Mouse (Mus musculus) liver, embryonic 16.5 days (tissue): Measurements from ENCODE around the gene Syne2. TPM values are rescaled to one million over a fixed set of nuclear protein-coding genes. Genes with fewer than 3 reads are reported as not detected.

Source experiments
- ATAC-seq: fragments of 200-750 bp; cut with Nextera tagmentation; 2 replicates; pipeline ENCODE4 v1.8.0; 2017; ENCODE audit warnings: low read depth, mild to moderate bottlenecking, moderate number of reproducible peaks, moderate library complexity
- H3K27ac ChIP-seq: fragments of 300-500 bp; sonication (generic); 2 replicates; pipeline ENCODE4 v1.5.1; 2014; ENCODE audit warnings: mild to moderate bottlenecking, low read length
- H3K27me3 ChIP-seq: fragments of 300-500 bp; sonication (generic); 2 replicates; pipeline ENCODE4 v1.6.1; 2014; ENCODE audit warnings: low read depth, low read length, mixed read lengths; ENCODE audit not compliant: control insufficient read depth, insufficient read depth
- H3K36me3 ChIP-seq: fragments of 300-500 bp; sonication (generic); 2 replicates; pipeline ENCODE4 v1.6.1; 2014; ENCODE audit warnings: mild to moderate bottlenecking; ENCODE audit not compliant: control insufficient read depth, insufficient read depth
- H3K4me1 ChIP-seq: fragments of 300-500 bp; sonication (generic); 2 replicates; pipeline ENCODE4 v1.6.1; 2014; ENCODE audit warnings: low read depth, low read length, mixed read lengths; ENCODE audit not compliant: control insufficient read depth
- H3K4me2 ChIP-seq: fragments of 300-500 bp; sonication (generic); 2 replicates; pipeline ENCODE4 v1.6.1; 2014; ENCODE audit warnings: low read depth, low read length, mixed read lengths
- H3K4me3 ChIP-seq: fragments of 300-500 bp; sonication (generic); 2 replicates; pipeline ENCODE4 v1.5.1; 2014; ENCODE audit warnings: low read depth, mild to moderate bottlenecking, low read length
- H3K9ac ChIP-seq: fragments of 300-500 bp; sonication (generic); 2 replicates; pipeline ENCODE4 v1.6.1; 2014; ENCODE audit warnings: low read depth, low read length
- H3K9me3 ChIP-seq: fragments of 300-500 bp; sonication (generic); replicated peaks from 2 replicates; pipeline ENCODE4 v1.6.1; 2016; ENCODE audit warnings: low read length; ENCODE audit not compliant: control insufficient read depth
- WGBS: fragments of 180-500 bp; shearing (Covaris S2); extraction: QIAGEN DNeasy Blood & Tissue Kit; methylation state at CpG from one replicate; pipeline ENCODE4 v1.1.7; 2014; ENCODE audit not compliant: insufficient replicate concordance; 5-methylcytosine and 5-hydroxymethylcytosine counted together
- polyA plus RNA-seq: library from polyadenylated mRNA; unstranded; fragments of >200 nt; fragmentation: Nextera tagmentation; extraction: Ambion mirVana; gene quantifications from 2 replicates; pipeline ENCODE4 v1.2.1, GENCODE M21; 2015

The Syne2 gene
- polyA plus RNA-seq, 1 experiment from 2014 or later: 6.1 TPM

- Histone ChIP-seq H3K27me3 (no peaks in the 10 kb centered on the region), H3K9ac (no peak overlapping the region), H3K4me3 (no peak overlapping the region), H3K27ac (no peak overlapping the region), H3K9me3 (no peaks in the 10 kb centered on the region), H3K4me1 (no peaks in the 10 kb centered on the region; the same call in 1 of the 2 replicates), H3K4me2 (no peak overlapping the region), H3K36me3 (no peaks in the 10 kb centered on the region)
- 8% methylated on average over 11 of the region's 11 CpGs for WGBS
- no peak for ATAC-seq
Observed at GRCm38 (mm10) chr12:75836524-75836962, 18.6 kb downstream of the Syne2 start.

GRCm38 (mm10) chr12:75837462-75837861 lies 19.5 kb downstream of the Syne2 start:
- H3K4me2 ChIP-seq: no peak overlapping the region
- H3K36me3 ChIP-seq: no peaks in the 10 kb centered on the region
- no peak overlapping the region for H3K27ac ChIP-seq
- no peak overlapping the region for H3K4me3 ChIP-seq
- no peak for ATAC-seq
- H3K27me3 ChIP-seq: no peaks in the 10 kb centered on the region
- H3K4me1 ChIP-seq: no peaks in the 10 kb centered on the region; the same call in 1 of the 2 replicates
- no peaks in the 10 kb centered on the region for H3K9me3 ChIP-seq
- H3K9ac ChIP-seq: no peak overlapping the region
- 26% methylated on average over 4 of the region's 4 CpGs for WGBS

DNA sequence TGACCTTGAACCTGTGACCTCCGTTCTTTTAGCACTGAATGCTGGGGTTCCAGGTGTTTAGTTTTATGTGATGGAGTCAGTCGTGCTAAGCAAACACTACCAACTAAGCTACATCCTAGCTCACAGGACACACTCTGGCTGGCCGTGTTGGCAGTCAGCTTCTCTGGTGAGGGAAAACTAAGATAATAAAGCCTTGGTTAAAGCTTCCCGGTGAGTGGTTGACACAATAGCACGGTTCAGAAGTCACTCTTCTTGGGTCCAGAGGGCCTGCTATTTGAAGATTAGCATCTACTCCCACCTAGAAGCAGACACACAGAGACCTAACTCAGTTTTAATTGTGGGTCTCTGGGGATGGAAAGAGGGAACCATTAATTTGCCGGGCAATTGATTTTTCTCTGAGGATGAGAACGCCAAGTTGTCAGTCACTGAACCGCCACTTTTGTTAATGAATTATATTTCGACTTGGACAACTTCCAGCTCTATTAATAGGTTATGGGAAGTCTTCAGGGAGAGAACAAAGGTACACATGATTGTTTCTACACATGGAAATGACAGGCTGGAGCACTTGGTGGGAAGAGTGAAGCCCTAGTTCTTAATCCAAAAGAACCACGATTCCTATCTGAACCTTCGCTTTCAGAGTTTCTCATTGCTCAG lies 21.3 kb downstream of the Syne2 start:
- Histone ChIP-seq H3K9me3 (no peaks in the 10 kb centered on the region), H3K4me1 (no peaks in the 10 kb centered on the region), H3K9ac (no peak overlapping the region), H3K4me2 (no peak overlapping the region), H3K36me3 (no peaks in the 10 kb centered on the region), H3K27ac (no peak overlapping the region), H3K4me3 (no peak overlapping the region), H3K27me3 (no peaks in the 10 kb centered on the region)
- WGBS: 61% methylated on average over 11 of the region's 11 CpGs
- ATAC-seq: no peak

- no peak for ATAC-seq
- Histone ChIP-seq H3K4me1 (no peaks in the 10 kb centered on the region), H3K27ac (no peak overlapping the region), H3K9ac (no peak overlapping the region), H3K9me3 (no peaks in the 10 kb centered on the region), H3K36me3 (no peaks in the 10 kb centered on the region), H3K27me3 (no peaks in the 10 kb centered on the region), H3K4me2 (no peak overlapping the region), H3K4me3 (no peak overlapping the region)
- WGBS: 68% methylated on average over 7 of the region's 7 CpGs
Observed at GRCm38 (mm10) chr12:75841183-75841582, 23.2 kb downstream of the Syne2 start.

GRCm38 (mm10) chr12:75844311-75844710 lies 26.4 kb downstream of the Syne2 start:
- no peak for ATAC-seq

GRCm38 (mm10) chr12:75845070-75845469 lies 27.1 kb downstream of the Syne2 start:
- no peaks in the 10 kb centered on the region for H3K27me3 ChIP-seq
- ATAC-seq: no peak
- no peaks in the 10 kb centered on the region for H3K4me1 ChIP-seq
- no peaks in the 10 kb centered on the region for H3K9me3 ChIP-seq
- no peak overlapping the region for H3K4me2 ChIP-seq
- H3K36me3 ChIP-seq: no peaks in the 10 kb centered on the region
- no peak overlapping the region for H3K27ac ChIP-seq
- H3K4me3 ChIP-seq: no peak overlapping the region
- 33% methylated on average over 9 of the region's 9 CpGs for WGBS
- no peak overlapping the region for H3K9ac ChIP-seq

More at GRCm38 (mm10) chr12:75844311-75844710, 26.4 kb downstream of the Syne2 start:
- Histone ChIP-seq H3K4me1 (no peaks in the 10 kb centered on the region), H3K27me3 (no peaks in the 10 kb centered on the region), H3K9ac (no peak overlapping the region), H3K4me3 (no peak overlapping the region), H3K27ac (no peak overlapping the region), H3K36me3 (no peaks in the 10 kb centered on the region), H3K9me3 (no peaks in the 10 kb centered on the region), H3K4me2 (no peak overlapping the region)
- 44% methylated on average over 4 of the region's 4 CpGs for WGBS

GRCm38 (mm10) chr12:75846513-75846912 lies 28.6 kb downstream of the Syne2 start:
- H3K9me3 ChIP-seq: no peaks in the 10 kb centered on the region
- H3K9ac ChIP-seq: no peak overlapping the region
- 70% methylated on average over 12 of the region's 12 CpGs for WGBS
- no peak overlapping the region for H3K4me2 ChIP-seq
- no peak overlapping the region for H3K27ac ChIP-seq
- ATAC-seq: no peak
- no peak overlapping the region for H3K4me3 ChIP-seq
- no peaks in the 10 kb centered on the region for H3K36me3 ChIP-seq
- H3K27me3 ChIP-seq: no peaks in the 10 kb centered on the region
- H3K4me1 ChIP-seq: no peaks in the 10 kb centered on the region

DNA sequence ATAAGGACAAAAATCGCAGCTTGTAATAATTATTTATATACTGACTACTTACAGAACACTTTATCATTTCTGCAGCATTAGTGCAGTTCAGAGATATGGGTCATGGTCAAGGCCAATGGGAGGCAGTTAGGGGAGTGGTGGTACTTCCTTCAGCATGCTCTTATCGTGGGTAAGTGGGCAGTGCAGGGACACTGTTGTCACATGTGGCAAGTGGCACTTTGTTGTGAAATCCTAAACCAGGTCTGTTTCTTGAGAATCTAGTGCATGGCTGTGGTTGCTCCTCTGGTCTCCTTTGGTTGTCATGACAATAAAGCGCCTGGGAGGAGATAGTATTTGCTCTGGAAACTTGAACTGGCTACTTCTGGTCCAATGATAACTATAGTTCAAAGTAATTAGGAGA lies 32.3 kb downstream of the Syne2 start:
- no peak overlapping the region for H3K4me3 ChIP-seq
- no peak overlapping the region for H3K4me2 ChIP-seq
- no peak overlapping the region for H3K9ac ChIP-seq
- H3K36me3 ChIP-seq: no peaks in the 10 kb centered on the region
- no peak for ATAC-seq
- 27% methylated on average over 3 of the region's 3 CpGs for WGBS
- no peak overlapping the region for H3K27ac ChIP-seq
- H3K9me3 ChIP-seq: no peaks in the 10 kb centered on the region
- H3K4me1 ChIP-seq: peaks cover 7% of the 10 kb centered on the region
- H3K27me3 ChIP-seq: no peaks in the 10 kb centered on the region

- 60% methylated on average over 8 of the region's 8 CpGs for WGBS
- no peak overlapping the region for H3K4me3 ChIP-seq
- peaks cover 8% of the 10 kb centered on the region for H3K4me1 ChIP-seq
- H3K36me3 ChIP-seq: no peaks in the 10 kb centered on the region
- no peak overlapping the region for H3K27ac ChIP-seq
- no peak for ATAC-seq
- no peaks in the 10 kb centered on the region for H3K27me3 ChIP-seq
- no peak overlapping the region for H3K9ac ChIP-seq
- no peak overlapping the region for H3K4me2 ChIP-seq
- H3K9me3 ChIP-seq: no peaks in the 10 kb centered on the region
Observed at GRCm38 (mm10) chr12:75851481-75851880, 33.5 kb downstream of the Syne2 start.
